Mouse (Mus musculus) cerebellum, adult 2 months (tissue): ENCODE measurements around the gene 9930111J21Rik2.
"Not testable (repeated sequence)": the region's sequence is repeated elsewhere in the genome, so short reads cannot be mapped to it uniquely, and the experiment has no call there.

Source experiments
- CTCF ChIP-seq: fragments of 200-500 bp; IDR thresholded peaks from 2 replicates; pipeline ENCODE4 v1.5.1; 2011; ENCODE audit warnings: low read depth, mild to moderate bottlenecking, control low read depth, low read length, moderate library complexity, borderline replicate concordance; ENCODE audit not compliant: insufficient read depth
- POLR2A ChIP-seq: fragments of 200-500 bp; IDR thresholded peaks from 2 replicates; pipeline ENCODE4 v1.6.1; 2011; ENCODE audit warnings: low read length, control low read depth, borderline replicate concordance; ENCODE audit not compliant: insufficient read depth

- not testable (repeated sequence) for TF ChIP-seq POLR2A, CTCF
Measured at GRCm38 (mm10) chr11:49000411-49000810, 50.6 kb downstream of the 9930111J21Rik2 start.
